Mouse (Mus musculus) erythroblast, embryonic 14.5 days (primary cell): ENCODE results near the gene Eprs.

Experiments
- GATA1 ChIP-seq: IDR thresholded peaks from 2 replicates; pipeline ENCODE4 v1.6.1; 2012; ENCODE audit warnings: low read length, inconsistent platforms, mixed read lengths
- TAL1 ChIP-seq: IDR thresholded peaks from 3 replicates; pipeline ENCODE4 v1.6.1; 2012; ENCODE audit warnings: low read length, inconsistent platforms, mixed read lengths

GRCm38 (mm10) chr1:185342441-185342840 is 20.4 kb upstream of the Eprs start:
- TF ChIP-seq TAL1 (no peak), GATA1 (no peak)
